In the genomic region with DNA sequence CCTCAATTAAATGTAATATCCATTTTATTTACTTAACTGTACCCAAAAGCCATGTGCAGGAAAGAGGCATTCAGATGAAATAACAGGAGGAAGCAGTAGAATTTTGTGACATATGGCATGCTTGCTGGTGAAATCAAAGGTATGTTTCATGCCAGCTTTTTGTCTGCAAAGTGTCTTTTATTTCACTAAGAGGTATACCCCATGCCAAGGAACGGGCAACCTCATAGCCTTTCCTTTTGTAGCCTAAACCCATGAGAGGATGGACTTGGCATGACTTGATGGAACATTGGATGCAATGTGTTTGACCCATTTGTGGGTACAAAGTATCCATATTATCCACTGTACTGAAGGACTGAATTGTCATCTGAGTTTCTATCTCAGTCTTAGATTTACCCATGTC, we compare ENCODE assay signal across 28 mouse cellular contexts.
A peak's percentile ranks its signal among the peaks of the same experiment; 100 is the strongest.
DNase-seq lines count a peak whose midpoint lies in the region; ATAC-seq and TF ChIP-seq lines count a peak whose summit lies in the region.
"Had no signal": no experiment of that assay in that cellular context is flagged by ENCODE, and none has a peak within 500 bp of the region (broad histone marks: within the 10 kb centered on the region; RNA-seq: fewer than 3 reads in every experiment).

No protein-coding gene starts in this region.

- H3K4me1 ChIP-seq in forebrain, postnatal 0 days (ENCODE audit: insufficient read depth): no peaks in the 10 kb centered on the region
- no peaks in the 10 kb centered on the region for H3K4me1 ChIP-seq in forebrain, embryonic 13.5 days
- H3K4me1 ChIP-seq: embryonic facial prominence, embryonic 10.5 days; embryonic facial prominence, embryonic 15.5 days; forebrain, embryonic 15.5 days; heart, embryonic 13.5 days; liver, embryonic 12.5 days; neural tube, embryonic 15.5 days had no signal

- H3K27ac ChIP-seq in forebrain, postnatal 0 days (ENCODE audit: low read depth, low read length): no peak overlapping the region
- H3K27ac ChIP-seq in forebrain, embryonic 13.5 days: no peak overlapping the region
- H3K27ac ChIP-seq: embryonic facial prominence, embryonic 10.5 days; embryonic facial prominence, embryonic 15.5 days; forebrain, embryonic 15.5 days; heart, embryonic 13.5 days; hindbrain, embryonic 14.5 days; liver, embryonic 12.5 days; macrophage; neural tube, embryonic 15.5 days; stomach, postnatal 0 days had no signal

- 60% methylated on average over 1 of the region's 1 CpGs for WGBS in forebrain, postnatal 0 days
- WGBS in forebrain, embryonic 13.5 days: 78% methylated on average over 1 of the region's 1 CpGs

- no peak overlapping the region for H3K4me3 ChIP-seq in forebrain, postnatal 0 days (ENCODE audit: low read depth, low read length)
- H3K4me3 ChIP-seq in forebrain, embryonic 13.5 days: no peak overlapping the region
- H3K4me3 ChIP-seq: embryonic facial prominence, embryonic 10.5 days; embryonic facial prominence, embryonic 15.5 days; forebrain, embryonic 15.5 days; heart, embryonic 13.5 days; liver, embryonic 12.5 days; neural tube, embryonic 15.5 days had no signal

- H3K9me3 ChIP-seq in forebrain, postnatal 0 days (ENCODE audit: low read length): no peaks in the 10 kb centered on the region
- H3K9me3 ChIP-seq in forebrain, embryonic 13.5 days (replicated peaks): no peaks in the 10 kb centered on the region
- H3K9me3 ChIP-seq: embryonic facial prominence, embryonic 10.5 days; embryonic facial prominence, embryonic 15.5 days; forebrain, embryonic 15.5 days; heart, embryonic 13.5 days; liver, embryonic 12.5 days; neural tube, embryonic 15.5 days had no signal

- no peak for TF ChIP-seq CTCF in forebrain, postnatal 0 days (IDR thresholded peaks at IDR 0.05; ENCODE audit: low read depth)

- H3K36me3 ChIP-seq in forebrain, postnatal 0 days (ENCODE audit: insufficient read depth): no peaks in the 10 kb centered on the region
- H3K36me3 ChIP-seq in forebrain, embryonic 13.5 days (ENCODE audit: poor library complexity, severe bottlenecking): no peaks in the 10 kb centered on the region
- H3K36me3 ChIP-seq: embryonic facial prominence, embryonic 10.5 days; embryonic facial prominence, embryonic 15.5 days; forebrain, embryonic 15.5 days; heart, embryonic 13.5 days; liver, embryonic 12.5 days; neural tube, embryonic 15.5 days had no signal

- peak; percentile 1 for DNase-seq in forebrain, postnatal 0 days
- peak; percentile 46 for DNase-seq in cerebellum, adult 11 months
- peak; percentile 92 for DNase-seq in cerebellum, adult 9-10 months
- DNase-seq in cerebellum, postnatal 36 days: peak; percentile 34 to 56
- DNase-seq in spleen, postnatal 10 days (ENCODE audit: low spot score in 2 of 2): no peak
- DNase-seq: adrenal gland, postnatal 10 days; gastrocnemius, postnatal 10 days; heart, postnatal 10 days; kidney, adult 11 months; kidney, postnatal 14 days; liver, postnatal 0 days; midbrain, embryonic 14.5 days; right cerebral cortex, adult 18-20 months; spleen, adult 18-20 months; thymus, adult 2 months; thymus, postnatal 4 days had no signal

- ATAC-seq in forebrain, postnatal 0 days: no peak
- no peak for ATAC-seq in forebrain, embryonic 13.5 days
- no peak for ATAC-seq in inflammation-experienced regulatory T-cells, adult 6 months
- ATAC-seq: forebrain, embryonic 15.5 days; liver, embryonic 12.5 days; liver, postnatal 0 days; Patski had no signal

- no peak overlapping the region for H3K4me2 ChIP-seq in forebrain, postnatal 0 days (ENCODE audit: low read depth)
- no peak overlapping the region for H3K4me2 ChIP-seq in forebrain, embryonic 13.5 days
- H3K4me2 ChIP-seq: embryonic facial prominence, embryonic 15.5 days; forebrain, embryonic 15.5 days; heart, embryonic 13.5 days; hindbrain, embryonic 14.5 days; liver, embryonic 12.5 days; neural tube, embryonic 15.5 days had no signal

- no peak overlapping the region for H3K9ac ChIP-seq in forebrain, postnatal 0 days
- no peak overlapping the region for H3K9ac ChIP-seq in forebrain, embryonic 13.5 days
- H3K9ac ChIP-seq: embryonic facial prominence, embryonic 15.5 days; forebrain, embryonic 15.5 days; heart, embryonic 13.5 days; hindbrain, embryonic 14.5 days; liver, embryonic 12.5 days; liver, postnatal 0 days; neural tube, embryonic 15.5 days had no signal

- no peaks in the 10 kb centered on the region for H3K27me3 ChIP-seq in forebrain, postnatal 0 days (ENCODE audit: insufficient read depth, low read length)
- no peaks in the 10 kb centered on the region for H3K27me3 ChIP-seq in forebrain, embryonic 13.5 days
- H3K27me3 ChIP-seq: embryonic facial prominence, embryonic 15.5 days; forebrain, embryonic 15.5 days; heart, embryonic 13.5 days; liver, embryonic 12.5 days; neural tube, embryonic 15.5 days had no signal

Comparison
In these comparisons a context has a peak if more than half of its experiments do, and no peak if none do; other contexts are left out.
1. DNase-seq: peak in forebrain, postnatal 0 days (single experiment), cerebellum, adult 11 months (single experiment), cerebellum, adult 9-10 months (single experiment) and cerebellum, postnatal 36 days (2 of 2); none in spleen, postnatal 10 days (0 of 2).